Mouse (Mus musculus) stomach, embryonic 15.5 days (tissue): ENCODE measurements at regions not wholly inside any gene's neighbourhood (a gene's known extent, or its start where the extent isn't known, plus 50 kb on each side); places are given as distances from the start of the nearest gene placed in this dataset.

ENCODE experiments used
- ATAC-seq: fragments of 200-750 bp; cut with Nextera tagmentation; 2 replicates; pipeline ENCODE4 v1.8.0; 2017; ENCODE audit warnings: low read depth, moderate number of reproducible peaks, moderate TSS enrichment; ENCODE audit not compliant: insufficient read depth, low FRiP score
- H3K27ac ChIP-seq: fragments of 300-500 bp; sonication (generic); 2 replicates; pipeline ENCODE4 v1.5.1; 2015; ENCODE audit warnings: mild to moderate bottlenecking, inconsistent platforms
- H3K27me3 ChIP-seq: fragments of 300-500 bp; sonication (generic); replicated peaks from 2 replicates; pipeline ENCODE4 v1.6.1; 2015; ENCODE audit warnings: inconsistent platforms
- H3K36me3 ChIP-seq: fragments of 300-500 bp; sonication (generic); 2 replicates; pipeline ENCODE4 v1.6.1; 2015; ENCODE audit warnings: inconsistent platforms
- H3K4me1 ChIP-seq: fragments of 300-500 bp; sonication (generic); 2 replicates; pipeline ENCODE4 v1.6.1; 2015; ENCODE audit warnings: inconsistent platforms
- H3K4me2 ChIP-seq: fragments of 300-500 bp; sonication (generic); 2 replicates; pipeline ENCODE4 v1.6.1; 2015; ENCODE audit warnings: mild to moderate bottlenecking, inconsistent platforms
- H3K4me3 ChIP-seq: fragments of 300-500 bp; sonication (generic); replicated peaks from 2 replicates; pipeline ENCODE4 v1.5.1; 2015; ENCODE audit warnings: inconsistent platforms
- H3K9ac ChIP-seq: fragments of 300-500 bp; sonication (generic); 2 replicates; pipeline ENCODE4 v1.6.1; 2015; ENCODE audit warnings: inconsistent platforms
- H3K9me3 ChIP-seq: fragments of 300-500 bp; sonication (generic); 2 replicates; pipeline ENCODE4 v1.6.1; 2016; ENCODE audit warnings: inconsistent platforms
- WGBS: fragments of 180-500 bp; shearing (Covaris S2); methylation state at CpG from one replicate; pipeline ENCODE4 v1.1.7; 2015; 5-methylcytosine and 5-hydroxymethylcytosine counted together

DNA sequence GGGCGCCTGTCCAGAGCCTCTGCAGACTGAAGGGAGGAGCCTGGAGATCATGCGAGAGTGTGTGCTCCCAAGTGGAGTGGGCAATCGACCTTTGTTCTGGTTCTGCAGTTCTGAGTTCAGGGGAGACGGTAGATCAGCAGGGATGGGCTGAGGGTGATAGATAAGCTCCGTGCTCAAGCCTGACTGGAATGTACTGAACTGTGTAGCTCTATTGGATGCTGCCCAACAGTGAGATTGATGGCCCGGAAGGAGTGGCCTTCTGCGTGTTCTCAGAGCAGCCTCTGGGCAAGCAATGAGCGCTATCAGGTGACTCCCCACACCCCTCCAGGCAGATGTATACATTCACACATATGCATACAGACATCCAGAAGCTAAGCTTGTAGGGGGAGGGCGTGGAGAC is 209.1 kb upstream of the Pkn2 start:
- peak; percentile 88 for ATAC-seq
- 20% methylated on average over 9 of the region's 9 CpGs for WGBS
- H3K4me1 ChIP-seq = peaks cover 7% of the 10 kb centered on the region; the same call in 1 of the 2 replicates
- no peaks in the 10 kb centered on the region for H3K9me3 ChIP-seq
- peak overlapping the region; percentile 8; the same call in 1 of the 2 replicates for H3K4me2 ChIP-seq
- H3K36me3 ChIP-seq = no peaks in the 10 kb centered on the region
- H3K27me3 ChIP-seq = no peaks in the 10 kb centered on the region
- no peak overlapping the region for H3K9ac ChIP-seq
- H3K4me3 ChIP-seq = no peak overlapping the region
- no peak overlapping the region for H3K27ac ChIP-seq

DNA sequence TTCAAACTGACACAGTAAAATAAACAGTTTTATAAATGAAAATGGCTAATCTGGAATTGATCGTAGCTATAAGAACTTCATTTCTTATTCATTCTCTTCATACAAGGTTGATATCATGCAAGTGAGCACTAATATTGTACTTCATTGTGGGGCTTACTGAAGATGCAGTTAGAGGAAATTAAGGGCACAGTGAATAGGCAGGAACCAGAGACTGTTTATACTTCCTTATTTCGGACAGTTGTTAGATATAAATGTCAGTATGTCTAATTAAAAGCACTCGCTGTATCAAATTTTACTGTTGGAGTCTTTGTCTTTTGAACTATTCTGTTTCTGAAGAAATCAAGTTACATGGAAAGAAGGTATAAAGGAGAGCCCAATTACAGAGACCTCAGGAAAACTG is 208.5 kb upstream of the Pkn2 start:
- Histone ChIP-seq H3K4me2 (no peak overlapping the region), H3K27me3 (no peaks in the 10 kb centered on the region), H3K9me3 (no peaks in the 10 kb centered on the region), H3K27ac (no peak overlapping the region), H3K4me1 (peaks cover 7% of the 10 kb centered on the region; the same call in 1 of the 2 replicates), H3K36me3 (no peaks in the 10 kb centered on the region), H3K9ac (no peak overlapping the region), H3K4me3 (no peak overlapping the region)
- WGBS = 58% methylated on average over 3 of the region's 3 CpGs
- no peak for ATAC-seq

DNA sequence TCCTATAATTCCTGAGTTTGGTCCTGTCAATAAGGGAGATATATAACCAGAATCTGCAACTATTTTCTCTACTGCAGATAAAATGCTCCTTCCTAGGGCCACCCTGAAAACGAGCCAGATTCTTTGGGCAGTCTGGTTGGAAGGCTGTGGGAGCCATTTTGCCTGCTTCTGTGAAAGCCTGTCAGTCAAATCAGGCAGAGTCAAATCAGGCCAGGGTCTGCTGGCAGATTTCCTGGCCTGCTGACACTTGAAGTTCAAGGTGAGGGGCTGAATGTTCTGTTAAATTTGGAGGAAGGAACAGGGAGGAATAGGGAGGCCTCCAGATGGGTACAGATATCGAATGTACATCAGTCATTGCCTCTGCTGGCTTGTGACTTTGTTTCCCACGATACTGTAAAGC is 206.0 kb upstream of the Pkn2 start:
- peaks cover 7% of the 10 kb centered on the region; the same call in 1 of the 2 replicates for H3K4me1 ChIP-seq
- no peaks in the 10 kb centered on the region for H3K9me3 ChIP-seq
- H3K4me2 ChIP-seq = no peak overlapping the region
- H3K36me3 ChIP-seq = no peaks in the 10 kb centered on the region
- H3K4me3 ChIP-seq = no peak overlapping the region
- H3K9ac ChIP-seq = no peak overlapping the region
- ATAC-seq = no peak
- WGBS = 72% methylated on average over 3 of the region's 3 CpGs
- H3K27ac ChIP-seq = no peak overlapping the region
- no peaks in the 10 kb centered on the region for H3K27me3 ChIP-seq

GRCm38 (mm10) chr3:143078310-143078709 is 196.5 kb upstream of the Pkn2 start:
- WGBS = 66% methylated on average over 7 of the region's 7 CpGs
- Histone ChIP-seq H3K27me3 (no peaks in the 10 kb centered on the region), H3K27ac (no peak overlapping the region), H3K9ac (no peak overlapping the region), H3K9me3 (no peaks in the 10 kb centered on the region), H3K36me3 (no peaks in the 10 kb centered on the region), H3K4me1 (no peaks in the 10 kb centered on the region), H3K4me3 (no peak overlapping the region), H3K4me2 (no peak overlapping the region)
- ATAC-seq = no peak

- no peak overlapping the region for H3K9ac ChIP-seq
- H3K4me3 ChIP-seq = no peak overlapping the region
- no peak for ATAC-seq
- no peaks in the 10 kb centered on the region for H3K27me3 ChIP-seq
- no peaks in the 10 kb centered on the region for H3K9me3 ChIP-seq
- 0 out of 2 replicates have a peak, but pooled peaks cover 2% of the 10 kb centered on the region for H3K4me1 ChIP-seq
- no peak overlapping the region for H3K4me2 ChIP-seq
- H3K27ac ChIP-seq = no peak overlapping the region
- no peaks in the 10 kb centered on the region for H3K36me3 ChIP-seq
- 37% methylated on average over 4 of the region's 4 CpGs for WGBS
These were observed 190.1 kb upstream of the Pkn2 start for GRCm38 (mm10) chr3:143071839-143072373.

- H3K27ac ChIP-seq = no peak overlapping the region
- no peaks in the 10 kb centered on the region for H3K9me3 ChIP-seq
- no peaks in the 10 kb centered on the region for H3K27me3 ChIP-seq
- no peaks in the 10 kb centered on the region for H3K36me3 ChIP-seq
- H3K4me3 ChIP-seq = no peak overlapping the region
- no peak overlapping the region for H3K9ac ChIP-seq
- WGBS = 84% methylated on average over 3 of the region's 3 CpGs
- no peak overlapping the region for H3K4me2 ChIP-seq
- no peaks in the 10 kb centered on the region for H3K4me1 ChIP-seq
- ATAC-seq = no peak
These were observed 173.1 kb upstream of the Pkn2 start for GRCm38 (mm10) chr3:143054858-143055257.

DNA sequence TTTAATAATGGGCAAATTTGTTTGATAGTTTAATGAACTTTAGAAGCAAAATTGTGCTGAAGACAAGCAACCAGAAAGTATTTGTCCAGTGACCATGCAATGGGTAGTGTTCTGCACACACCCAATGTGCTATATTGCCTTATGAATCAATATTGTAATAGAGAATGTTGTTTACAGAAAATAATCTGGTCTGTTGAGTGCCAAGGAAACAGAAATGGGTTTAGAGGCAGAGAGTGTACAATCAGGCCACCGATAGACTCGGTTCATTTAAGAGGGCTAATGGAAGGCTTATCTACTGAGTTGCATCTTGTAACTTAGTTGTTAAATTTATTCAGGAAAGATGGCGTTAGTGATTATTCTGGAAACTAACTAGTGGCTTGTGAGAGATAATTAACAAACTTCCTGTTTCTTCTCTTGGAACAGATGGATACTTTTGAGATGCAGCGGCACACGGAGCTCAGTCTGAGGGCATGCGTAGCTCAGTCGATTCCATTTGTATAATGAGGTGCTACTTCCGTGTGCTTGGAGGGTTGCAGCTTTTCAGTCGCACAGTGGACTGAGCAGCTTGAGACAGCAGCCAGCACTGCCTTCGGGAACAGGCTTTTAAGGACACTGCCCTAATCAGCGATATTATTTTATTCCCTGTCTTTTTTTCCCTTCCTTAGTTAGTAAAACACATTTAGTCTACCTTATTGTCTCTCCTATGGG is 171.6 kb upstream of the Pkn2 start:
- Histone ChIP-seq H3K36me3 (no peaks in the 10 kb centered on the region), H3K27ac (no peak overlapping the region), H3K4me2 (no peak overlapping the region), H3K9me3 (no peaks in the 10 kb centered on the region), H3K9ac (no peak overlapping the region), H3K4me1 (no peaks in the 10 kb centered on the region), H3K4me3 (no peak overlapping the region), H3K27me3 (no peaks in the 10 kb centered on the region)
- no peak for ATAC-seq
- 76% methylated on average over 11 of the region's 11 CpGs for WGBS

- H3K9me3 ChIP-seq = no peaks in the 10 kb centered on the region
- no peaks in the 10 kb centered on the region for H3K36me3 ChIP-seq
- H3K27ac ChIP-seq = no peak overlapping the region
- H3K4me3 ChIP-seq = no peak overlapping the region
- ATAC-seq = no peak
- 87% methylated on average over 3 of the region's 3 CpGs for WGBS
- no peaks in the 10 kb centered on the region for H3K27me3 ChIP-seq
- no peak overlapping the region for H3K9ac ChIP-seq
- no peak overlapping the region for H3K4me2 ChIP-seq
- H3K4me1 ChIP-seq = no peaks in the 10 kb centered on the region
These were observed 158.9 kb upstream of the Pkn2 start for GRCm38 (mm10) chr3:143040666-143041065.

GRCm38 (mm10) chr3:143036108-143036507 is 154.3 kb upstream of the Pkn2 start:
- Histone ChIP-seq H3K9ac (no peak overlapping the region), H3K4me3 (no peak overlapping the region), H3K36me3 (no peaks in the 10 kb centered on the region), H3K27ac (no peak overlapping the region), H3K4me1 (no peaks in the 10 kb centered on the region), H3K9me3 (no peaks in the 10 kb centered on the region), H3K4me2 (no peak overlapping the region), H3K27me3 (no peaks in the 10 kb centered on the region)
- ATAC-seq = no peak
- 73% methylated on average over 1 of the region's 1 CpGs for WGBS

DNA sequence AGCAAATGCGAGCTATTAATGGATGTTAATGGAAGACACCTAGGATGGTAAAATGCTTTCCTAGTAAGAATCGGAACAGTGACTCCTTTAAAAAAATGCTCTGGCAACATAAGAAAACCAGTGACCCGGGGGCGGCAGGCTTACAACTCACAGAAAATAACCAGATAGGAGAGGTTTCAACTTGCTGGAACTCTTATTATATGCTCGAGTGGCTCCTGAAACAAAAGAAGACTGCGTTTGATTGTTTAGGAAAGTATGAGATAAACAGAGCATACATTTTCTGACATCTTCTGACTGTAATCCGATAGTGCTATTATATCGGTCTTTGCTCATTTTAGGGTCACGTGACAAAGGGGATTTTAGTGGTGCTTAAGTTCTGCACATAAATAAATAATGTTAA is 152.8 kb upstream of the Pkn2 start:
- Histone ChIP-seq H3K36me3 (no peaks in the 10 kb centered on the region), H3K9ac (no peak overlapping the region), H3K27ac (no peak overlapping the region), H3K4me3 (no peak overlapping the region), H3K4me2 (peak overlapping the region; percentile 28), H3K4me1 (no peaks in the 10 kb centered on the region), H3K27me3 (no peaks in the 10 kb centered on the region), H3K9me3 (no peaks in the 10 kb centered on the region)
- WGBS = 39% methylated on average over 9 of the region's 9 CpGs
- ATAC-seq = no peak; the same call in 1 of the 2 replicates

DNA sequence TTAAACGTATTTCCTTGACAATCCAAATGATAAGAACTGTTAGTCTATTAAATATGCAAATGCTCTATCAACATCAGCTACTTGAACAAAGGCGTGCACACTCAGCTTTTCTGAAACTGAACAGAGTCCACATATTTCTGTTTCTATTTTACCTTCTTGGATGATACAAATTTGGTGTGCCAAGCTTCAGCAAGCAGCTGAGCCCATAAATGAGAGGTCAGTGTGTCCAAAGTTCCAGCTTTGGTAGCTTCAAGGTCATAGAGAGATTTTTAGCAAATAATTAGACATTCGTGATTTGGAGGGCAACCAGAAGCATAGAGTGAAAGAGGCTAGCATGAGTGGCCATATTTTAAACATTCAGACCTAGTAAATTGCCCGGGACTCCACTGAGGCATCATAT is 140.7 kb upstream of the Pkn2 start:
- Histone ChIP-seq H3K4me3 (no peak overlapping the region), H3K4me2 (no peak overlapping the region), H3K9ac (no peak overlapping the region), H3K4me1 (no peaks in the 10 kb centered on the region), H3K9me3 (no peaks in the 10 kb centered on the region), H3K27me3 (no peaks in the 10 kb centered on the region), H3K27ac (no peak overlapping the region), H3K36me3 (no peaks in the 10 kb centered on the region)
- ATAC-seq = no peak
- 67% methylated on average over 4 of the region's 4 CpGs for WGBS

DNA sequence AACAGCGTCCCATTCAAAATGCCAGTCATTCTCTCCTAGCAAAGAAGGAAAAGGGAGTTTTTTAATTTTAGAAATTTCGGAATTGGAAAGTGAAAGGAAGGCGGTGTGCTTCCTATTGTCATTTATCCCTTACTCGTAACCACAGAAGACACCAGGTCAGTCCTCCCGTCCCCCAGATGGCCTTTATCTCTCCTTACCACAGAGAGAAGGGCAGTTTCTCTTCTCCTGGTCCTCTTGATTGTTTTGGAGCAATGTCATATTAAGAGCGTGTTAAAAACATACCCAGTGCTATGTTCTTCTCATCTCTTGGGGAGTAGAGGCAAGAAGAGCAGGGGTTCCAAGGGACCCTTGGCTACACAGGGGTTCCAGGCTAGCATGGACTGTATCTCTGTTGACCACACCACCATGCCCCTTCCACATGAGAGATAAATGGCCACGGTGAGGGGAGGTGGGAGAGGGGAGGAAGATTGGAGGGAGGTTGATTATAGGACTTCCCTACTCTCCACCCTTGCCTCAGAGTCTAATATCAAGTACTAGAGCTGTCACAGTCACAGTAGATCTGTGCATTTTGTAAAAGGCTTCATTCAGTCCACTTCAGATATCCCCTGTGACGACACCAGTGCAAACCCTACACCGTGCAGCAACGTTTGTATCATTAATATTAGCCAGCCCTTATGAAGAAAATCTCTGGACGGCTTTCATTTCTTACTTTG is 139.5 kb upstream of the Pkn2 start:
- ATAC-seq = no peak
- H3K9me3 ChIP-seq = no peaks in the 10 kb centered on the region
- no peaks in the 10 kb centered on the region for H3K4me1 ChIP-seq
- H3K4me2 ChIP-seq = no peak overlapping the region
- H3K9ac ChIP-seq = no peak overlapping the region
- H3K27ac ChIP-seq = no peak overlapping the region
- H3K4me3 ChIP-seq = no peak overlapping the region
- no peaks in the 10 kb centered on the region for H3K27me3 ChIP-seq
- 79% methylated on average over 11 of the region's 11 CpGs for WGBS
- no peaks in the 10 kb centered on the region for H3K36me3 ChIP-seq
